Mouse (Mus musculus) embryonic fibroblast, embryonic 13.5 days (primary cell): ENCODE measurements at regions not wholly inside any gene's neighbourhood (a gene's known extent, or its start where the extent isn't known, plus 50 kb on each side); places are given as distances from the start of the nearest gene placed in this dataset.

ENCODE experiments used
- H3K27ac ChIP-seq: 2 replicates; pipeline ENCODE4 v1.5.1; 2012; ENCODE audit warnings: low read length, control low read depth, inconsistent platforms; ENCODE audit not compliant: insufficient read depth
- H3K4me1 ChIP-seq: 2 replicates; pipeline ENCODE4 v1.6.1; 2011; ENCODE audit warnings: low read length; ENCODE audit not compliant: control insufficient read depth, insufficient read depth
- H3K4me3 ChIP-seq: 2 replicates; pipeline ENCODE4 v1.5.1; 2011; ENCODE audit warnings: mild to moderate bottlenecking, control low read depth, low read length; ENCODE audit not compliant: insufficient read depth
- CTCF ChIP-seq: IDR thresholded peaks from 2 replicates; pipeline ENCODE4 v1.5.1; 2011; ENCODE audit warnings: mild to moderate bottlenecking, control low read depth, low read length, moderate library complexity, borderline replicate concordance; ENCODE audit not compliant: insufficient read depth
- POLR2A ChIP-seq: IDR thresholded peaks from 2 replicates; pipeline ENCODE4 v1.6.1; 2011; ENCODE audit warnings: low read depth, mild to moderate bottlenecking, control low read depth, low read length, moderate library complexity

DNA sequence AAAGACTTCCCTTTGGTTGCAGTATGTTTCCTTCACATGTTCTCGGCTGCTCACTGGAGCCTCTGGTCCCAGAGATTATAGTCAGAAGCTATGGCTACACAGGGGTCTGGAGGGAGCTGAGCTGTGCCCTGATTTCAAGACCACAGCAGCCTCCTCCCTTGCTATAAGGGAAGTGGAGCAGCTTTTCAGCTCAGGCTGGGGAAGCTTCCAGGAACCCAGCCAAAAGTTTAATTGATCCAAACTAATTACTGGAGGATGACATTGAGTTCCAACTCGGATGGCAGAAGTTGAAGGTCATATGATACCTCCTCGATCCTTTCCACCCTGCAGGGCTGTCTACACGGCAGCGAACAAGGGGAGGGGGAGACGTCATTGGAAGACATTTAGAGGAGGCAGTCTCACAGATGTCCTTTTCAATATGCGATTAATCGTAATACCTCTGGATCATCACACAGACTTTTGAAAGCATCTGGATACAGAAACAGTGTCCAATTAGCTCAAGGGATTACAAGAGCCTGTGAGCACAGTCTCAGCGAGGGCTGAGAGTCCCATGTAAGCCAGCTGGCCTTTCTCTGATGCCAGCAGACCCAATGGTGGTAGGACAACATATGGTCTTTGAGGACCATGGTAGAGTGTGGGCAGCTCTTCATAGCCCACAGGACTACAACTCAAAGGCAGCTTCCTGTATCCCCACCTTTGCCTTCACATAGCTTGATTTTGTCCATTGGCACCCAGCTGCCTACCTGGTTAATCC lies 396.1 kb upstream of the Trpc7 start:
- TF ChIP-seq CTCF (no peak), POLR2A (no peak)
- H3K4me3 ChIP-seq = no peak overlapping the region
- H3K4me1 ChIP-seq = no peaks in the 10 kb centered on the region
- H3K27ac ChIP-seq = no peak overlapping the region

DNA sequence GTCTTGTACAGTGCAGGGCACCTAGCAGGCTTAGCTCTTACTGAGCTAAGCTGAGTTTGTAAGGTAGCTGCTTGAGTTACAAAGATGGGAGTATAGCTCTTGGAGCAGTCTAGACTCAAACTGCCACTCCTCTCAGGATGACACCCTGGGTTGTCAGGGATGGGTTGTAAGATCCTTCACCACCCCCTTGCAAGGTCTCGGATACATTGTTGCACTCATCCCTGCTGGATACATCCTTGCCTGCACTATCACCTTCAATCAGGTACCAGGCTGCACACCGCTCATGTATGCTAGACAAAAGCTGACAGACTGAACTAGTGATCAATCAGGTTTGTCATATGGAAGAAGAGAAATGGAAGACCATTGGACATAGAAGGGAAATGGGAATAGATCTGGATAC lies 390.4 kb upstream of the Trpc7 start:
- H3K27ac ChIP-seq = no peak overlapping the region
- H3K4me3 ChIP-seq = no peak overlapping the region
- H3K4me1 ChIP-seq = no peaks in the 10 kb centered on the region
- no peak for TF ChIP-seq POLR2A
- no peak for TF ChIP-seq CTCF

DNA sequence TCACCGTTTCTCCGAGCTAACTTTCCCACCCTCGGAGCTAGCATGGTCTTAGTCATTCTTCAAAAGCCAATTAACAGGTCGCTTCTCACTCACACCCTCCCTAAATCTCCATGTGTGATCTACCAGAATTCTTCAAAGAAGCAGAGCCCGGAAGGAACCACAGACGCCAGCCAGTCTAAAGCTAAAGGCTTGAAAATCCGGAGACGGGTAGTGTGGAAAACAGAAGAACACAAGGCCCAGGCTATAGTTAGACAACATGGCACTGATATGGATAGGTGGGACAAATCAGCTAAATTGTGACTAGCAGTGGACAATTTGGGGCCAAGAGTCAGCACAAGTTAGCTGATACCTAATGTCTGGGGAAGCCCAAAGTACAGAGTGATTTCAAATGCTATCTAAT lies 387.0 kb upstream of the Trpc7 start:
- Histone ChIP-seq H3K27ac (no peak overlapping the region), H3K4me3 (no peak overlapping the region), H3K4me1 (no peaks in the 10 kb centered on the region)
- no peak for TF ChIP-seq CTCF
- no peak for TF ChIP-seq POLR2A

DNA sequence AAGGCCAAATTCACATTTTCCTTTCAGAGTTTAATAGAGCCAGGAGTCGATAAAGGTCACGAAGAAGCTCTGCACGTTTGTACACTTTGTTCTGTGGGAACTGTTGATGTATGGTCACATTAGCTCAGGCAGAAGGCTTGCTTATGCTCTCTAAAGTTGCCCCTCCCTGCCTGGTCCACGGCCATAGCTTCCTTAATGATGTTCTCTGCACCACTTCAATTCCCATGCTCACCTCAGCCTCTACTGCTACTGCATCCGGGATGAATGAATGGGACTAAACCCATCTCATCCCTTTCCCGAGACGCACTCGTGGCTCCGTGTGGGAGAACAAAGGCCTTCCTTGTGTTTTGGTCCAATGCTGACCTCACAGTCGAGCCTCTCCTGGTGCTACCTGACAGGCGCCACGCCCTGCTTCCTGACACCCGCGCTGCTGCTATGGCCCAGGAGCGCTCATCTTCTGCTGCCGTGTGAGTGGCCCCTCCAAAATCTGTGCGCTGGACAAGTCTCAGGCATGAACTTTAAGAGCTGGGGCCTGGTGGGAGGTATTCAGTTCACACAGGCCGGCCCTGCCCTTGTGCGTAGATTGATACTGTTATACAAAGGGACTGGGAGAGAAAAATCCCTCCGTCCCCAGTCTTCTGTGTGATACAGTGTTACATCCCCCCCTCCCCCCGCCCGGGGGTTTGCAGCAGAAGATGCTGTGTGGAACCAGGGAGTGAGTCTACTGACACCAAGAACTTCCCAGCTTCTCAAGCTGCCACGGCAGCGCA lies 386.3 kb upstream of the Trpc7 start:
- TF ChIP-seq POLR2A = no peak
- no peak for TF ChIP-seq CTCF
- Histone ChIP-seq H3K4me1 (no peaks in the 10 kb centered on the region), H3K27ac (no peak overlapping the region), H3K4me3 (no peak overlapping the region)

DNA sequence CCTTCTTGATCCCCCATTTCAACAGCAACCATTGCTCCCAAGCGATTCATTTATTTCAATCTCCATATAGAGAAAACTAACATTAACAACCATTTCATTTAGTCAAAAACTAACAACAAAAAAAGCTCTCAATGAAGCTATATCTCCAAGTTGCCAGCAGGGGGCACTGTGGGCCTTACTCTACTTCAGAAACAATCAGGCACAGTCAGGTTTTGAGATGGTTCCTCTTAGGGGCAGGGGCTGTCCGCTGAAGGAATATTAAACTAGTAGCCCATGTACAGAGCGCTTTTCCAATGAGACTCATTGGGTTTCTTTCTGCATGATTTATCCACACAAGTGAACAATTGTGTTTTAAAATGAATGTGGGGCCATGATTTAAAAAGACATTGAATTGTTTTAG lies 385.7 kb upstream of the Trpc7 start:
- TF ChIP-seq CTCF (no peak), POLR2A (no peak)
- Histone ChIP-seq H3K4me1 (no peaks in the 10 kb centered on the region), H3K27ac (no peak overlapping the region), H3K4me3 (no peak overlapping the region)

DNA sequence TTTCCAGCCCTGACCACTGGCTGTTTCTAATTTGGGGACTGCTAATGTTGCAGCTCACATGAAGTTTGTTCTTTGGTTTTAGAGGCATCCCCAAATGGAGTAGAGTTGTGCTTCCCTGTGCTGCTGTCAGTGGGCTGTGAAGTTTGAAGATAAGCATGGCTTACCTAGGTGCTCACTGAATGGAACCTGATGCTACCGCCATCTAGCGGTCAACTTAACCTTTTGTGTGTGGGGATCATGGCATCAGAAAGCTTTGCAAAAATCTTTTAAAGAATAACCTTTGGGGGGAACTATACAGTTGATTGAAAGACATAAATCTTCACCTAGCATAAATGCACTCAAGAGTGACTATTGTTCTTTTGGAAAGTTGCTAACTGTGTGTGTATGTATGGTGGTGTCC lies 382.8 kb upstream of the Trpc7 start:
- H3K4me1 ChIP-seq = no peaks in the 10 kb centered on the region
- no peak for TF ChIP-seq CTCF

DNA sequence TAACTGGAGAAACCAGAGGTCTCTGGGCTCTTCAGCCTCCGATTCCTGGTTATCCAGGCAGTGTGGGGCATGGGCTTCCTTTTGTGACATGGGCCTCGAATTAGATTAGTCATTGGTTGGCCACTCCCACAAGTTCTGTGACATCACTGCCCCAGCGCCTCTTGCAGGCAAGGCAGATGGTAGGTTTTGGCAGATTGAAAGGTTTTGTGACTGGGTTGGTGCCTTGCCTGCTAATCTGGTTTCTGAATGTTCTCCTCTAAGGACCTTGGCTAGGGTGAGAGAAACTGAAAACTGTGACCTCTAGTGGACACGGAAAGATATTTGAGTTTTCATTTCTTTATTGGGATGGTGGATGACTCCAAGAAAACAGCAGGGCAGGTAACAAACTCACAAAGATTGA lies 381.3 kb upstream of the Trpc7 start:
- H3K4me1 ChIP-seq = no peaks in the 10 kb centered on the region
- no peak overlapping the region for H3K27ac ChIP-seq
- TF ChIP-seq CTCF (no peak), POLR2A (no peak)
- no peak overlapping the region for H3K4me3 ChIP-seq

More for the DNA sequence above, 382.8 kb upstream of the Trpc7 start:
- Histone ChIP-seq H3K4me3 (no peak overlapping the region), H3K27ac (no peak overlapping the region)

DNA sequence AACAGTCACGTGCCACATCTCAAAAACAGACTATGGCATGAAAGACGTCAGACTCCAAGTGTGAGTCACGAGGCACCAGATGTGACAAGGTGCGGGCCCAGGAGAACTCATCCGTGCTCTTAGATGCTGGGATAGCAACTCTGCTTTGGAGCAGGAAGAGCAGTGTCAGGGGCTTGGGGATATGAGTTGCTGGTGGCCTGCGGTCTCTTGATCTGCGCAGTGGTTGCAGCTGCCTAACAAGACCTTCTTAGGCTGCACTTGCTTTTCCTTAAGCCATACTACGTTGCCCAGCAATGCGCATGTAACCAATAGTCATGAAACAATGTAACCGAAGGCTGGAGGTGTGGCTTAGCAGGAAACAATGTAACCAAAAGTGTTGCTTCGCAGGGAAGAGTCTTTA lies 380.1 kb upstream of the Trpc7 start:
- no peaks in the 10 kb centered on the region for H3K4me1 ChIP-seq
- TF ChIP-seq CTCF (no peak), POLR2A (no peak)
- no peak overlapping the region for H3K4me3 ChIP-seq
- no peak overlapping the region for H3K27ac ChIP-seq

DNA sequence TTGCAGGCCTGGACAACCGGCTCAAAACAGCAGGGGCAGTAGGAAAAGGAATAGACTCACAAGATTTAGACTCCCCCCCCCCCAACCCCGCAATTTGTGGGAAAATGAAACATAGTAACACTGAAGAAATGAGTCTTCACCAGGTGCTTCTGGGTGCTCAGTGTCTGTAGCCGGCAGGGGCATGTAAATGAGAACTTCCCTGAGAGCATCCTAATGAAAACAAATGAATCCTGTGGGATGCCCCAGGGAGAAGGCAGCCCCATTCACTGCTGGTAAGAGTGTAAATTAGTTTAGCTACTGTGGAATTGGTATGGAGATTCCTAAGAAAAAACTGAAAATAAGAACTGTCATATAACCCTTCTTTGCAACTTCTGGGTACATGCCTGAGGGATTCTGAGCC lies 377.8 kb upstream of the Trpc7 start:
- Histone ChIP-seq H3K4me3 (no peak overlapping the region), H3K27ac (no peak overlapping the region), H3K4me1 (no peaks in the 10 kb centered on the region)
- TF ChIP-seq POLR2A (no peak), CTCF (no peak)

DNA sequence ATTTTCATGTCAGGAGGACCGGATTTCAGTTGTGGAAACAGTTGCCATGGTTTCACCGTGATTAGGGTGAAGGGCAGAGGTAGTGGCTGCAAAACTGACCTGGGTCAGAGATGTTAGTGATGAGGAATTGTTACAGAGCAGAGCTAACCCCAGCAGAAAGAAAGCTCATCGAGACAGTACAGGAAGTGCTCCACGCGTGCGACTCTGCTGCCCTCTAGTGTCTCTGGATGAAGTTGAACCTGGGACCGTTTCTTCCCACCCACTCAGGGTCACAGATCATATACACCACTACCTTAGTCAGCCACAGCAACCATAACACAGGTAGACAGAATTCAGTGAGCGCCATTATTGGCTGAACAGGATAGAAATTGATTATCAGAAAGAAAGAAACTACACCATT lies 373.8 kb upstream of the Trpc7 start:
- no peak overlapping the region for H3K27ac ChIP-seq
- TF ChIP-seq POLR2A = no peak
- TF ChIP-seq CTCF = peak; percentile 92
- H3K4me1 ChIP-seq = no peaks in the 10 kb centered on the region
- no peak overlapping the region for H3K4me3 ChIP-seq
